Mouse (Mus musculus) bone marrow, adult 2 months (tissue): Measurements from ENCODE around the gene Stoml1. TPM values are rescaled to one million over a fixed set of nuclear protein-coding genes. Genes with fewer than 3 reads are reported as not detected.

Experiments used
- H3K27ac ChIP-seq: fragments of 200-500 bp; 2 replicates; pipeline ENCODE4 v1.5.1; 2012; ENCODE audit warnings: low read depth, mild to moderate bottlenecking, control low read depth, inconsistent platforms, low read length; ENCODE audit not compliant: control insufficient read depth, poor library complexity, insufficient read depth
- H3K4me1 ChIP-seq: fragments of 200-500 bp; 2 replicates; pipeline ENCODE4 v1.6.1; 2011; ENCODE audit warnings: low read length; ENCODE audit not compliant: control insufficient read depth, insufficient read depth
- H3K4me3 ChIP-seq: fragments of 200-500 bp; replicated peaks from 2 replicates; pipeline ENCODE3; 2011; ENCODE audit warnings: mild to moderate bottlenecking, low read depth, low read length, control low read depth; ENCODE audit not compliant: control insufficient read depth
- CTCF ChIP-seq: fragments of 200-500 bp; IDR thresholded peaks from 2 replicates; pipeline ENCODE4 v1.5.1; 2011; ENCODE audit warnings: low read length, control low read depth; ENCODE audit not compliant: control insufficient read depth, insufficient read depth
- POLR2A ChIP-seq: fragments of 200-500 bp; IDR thresholded peaks from 2 replicates; pipeline ENCODE4 v1.6.1; 2011; ENCODE audit warnings: low read depth, mild to moderate bottlenecking, control low read depth, low read length, borderline replicate concordance; ENCODE audit not compliant: control insufficient read depth
- WGBS: fragments of 180-500 bp; shearing (Covaris S2); methylation state at CpG from one replicate; pipeline ENCODE4 v1.1.7; 2018; 5-methylcytosine and 5-hydroxymethylcytosine counted together
- polyA plus RNA-seq: library from polyadenylated mRNA; stranded (reverse); fragments of >200 nt; gene quantifications from 2 replicates; pipeline ENCODE4 v1.2.4, GENCODE M21; 2011; ENCODE audit warnings: low replicate concordance; ENCODE audit not compliant: missing spikeins, insufficient read depth, insufficient read length

Stoml1 gene
- polyA plus RNA-seq, 1 experiment, result 24.5 TPM

DNA sequence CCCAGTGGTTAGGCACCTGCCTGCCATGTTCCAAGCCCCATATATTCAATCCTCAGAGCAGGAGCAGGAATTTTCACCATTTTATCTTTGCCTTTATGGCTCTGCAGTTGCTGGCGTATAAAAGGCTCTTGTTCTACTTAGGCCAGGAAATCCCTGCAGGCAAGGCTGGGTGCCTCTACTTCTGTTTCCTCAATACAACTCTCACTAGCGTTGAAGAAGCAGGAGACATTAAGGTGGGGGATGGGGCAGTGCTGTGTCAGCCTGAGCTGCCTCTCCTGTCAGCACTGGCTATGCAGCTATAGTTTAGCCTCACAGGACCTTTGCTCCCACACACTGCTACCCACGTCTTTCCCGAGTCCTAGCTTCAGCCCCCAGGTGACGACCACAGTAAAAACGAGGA is 21.2 kb upstream of the Stoml1 start:
- peaks cover 7% of the 10 kb centered on the region for H3K4me1 ChIP-seq
- 27% methylated on average over 6 of the region's 6 CpGs for WGBS

DNA sequence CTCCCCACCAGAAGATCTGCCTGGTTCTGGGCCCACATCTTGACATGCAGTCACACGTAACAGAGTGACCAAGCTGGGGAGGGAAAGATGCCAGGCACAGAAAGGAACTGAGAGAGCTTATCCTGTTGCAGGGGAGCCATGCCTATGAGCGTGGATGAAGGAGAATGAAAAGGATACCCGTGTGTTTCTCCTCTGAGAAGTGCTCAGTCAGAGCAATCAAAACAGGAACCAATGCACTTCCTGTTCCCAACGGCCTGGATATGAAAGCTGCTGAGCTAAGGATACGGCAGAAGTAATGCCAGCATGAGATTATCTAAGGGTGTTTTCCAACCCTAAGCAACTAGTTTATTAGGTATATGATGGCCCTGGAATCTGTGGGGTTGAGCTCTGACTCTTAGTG is 20.6 kb upstream of the Stoml1 start:
- Histone ChIP-seq H3K27ac (peak overlapping the region; percentile 53), H3K4me3 (no peak overlapping the region), H3K4me1 (peaks cover 7% of the 10 kb centered on the region)
- 16% methylated on average over 5 of the region's 5 CpGs for WGBS
- no peak for TF ChIP-seq CTCF
- TF ChIP-seq POLR2A, result no peak

More for the DNA sequence above, 21.2 kb upstream of the Stoml1 start:
- no peak for TF ChIP-seq POLR2A
- no peak for TF ChIP-seq CTCF
- peak overlapping the region; percentile 30 for H3K27ac ChIP-seq
- H3K4me3 ChIP-seq, result no peak overlapping the region

GRCm38 (mm10) chr9:58234502-58235015 is 18.4 kb upstream of the Stoml1 start:
- TF ChIP-seq CTCF (no peak), POLR2A (no peak; the same call in 1 of the 2 replicates)
- 94% methylated on average over 28 of the region's 28 CpGs for WGBS
- H3K27ac ChIP-seq, result no peak overlapping the region

DNA sequence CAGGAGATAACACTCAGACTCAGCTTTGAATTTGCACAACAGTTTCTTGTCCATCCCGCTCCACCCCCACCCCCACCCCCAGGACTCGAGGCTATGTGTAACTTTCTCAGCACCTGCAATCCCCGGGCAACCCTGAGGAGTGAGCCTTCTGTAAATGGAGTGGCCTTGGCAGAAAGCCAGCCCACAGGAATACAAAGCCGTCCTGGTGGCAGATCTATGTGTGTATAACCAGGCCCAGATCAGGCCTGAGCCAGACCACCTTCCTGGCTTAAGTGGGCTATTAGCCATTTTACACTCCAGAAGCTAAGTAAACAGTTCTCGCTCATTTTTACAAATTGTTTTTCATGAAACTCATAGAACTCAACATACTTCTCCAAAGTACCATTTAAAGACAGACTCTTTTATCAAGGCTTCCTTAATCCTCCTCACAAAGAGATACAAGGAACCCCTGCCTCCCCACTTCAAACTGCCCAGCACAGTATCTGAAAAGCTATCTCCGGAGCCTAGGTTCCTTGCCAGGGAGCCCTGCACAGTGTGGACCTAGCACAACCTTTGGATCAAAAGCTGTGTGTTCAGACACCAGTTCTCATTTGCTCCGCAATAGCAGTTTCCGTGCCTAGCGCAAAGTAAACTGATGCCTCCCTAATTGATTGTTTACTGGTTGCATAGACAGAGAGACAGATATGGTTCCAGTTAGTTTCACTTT is 11.0 kb upstream of the Stoml1 start:
- Histone ChIP-seq H3K4me3 (no peak overlapping the region), H3K27ac (no peak overlapping the region), H3K4me1 (peaks cover 5% of the 10 kb centered on the region)
- TF ChIP-seq CTCF, result no peak
- no peak for TF ChIP-seq POLR2A
- WGBS, result 46% methylated on average over 9 of the region's 9 CpGs

More at GRCm38 (mm10) chr9:58234502-58235015, 18.4 kb upstream of the Stoml1 start:
- no peak overlapping the region for H3K4me3 ChIP-seq
- peaks cover 7% of the 10 kb centered on the region for H3K4me1 ChIP-seq

DNA sequence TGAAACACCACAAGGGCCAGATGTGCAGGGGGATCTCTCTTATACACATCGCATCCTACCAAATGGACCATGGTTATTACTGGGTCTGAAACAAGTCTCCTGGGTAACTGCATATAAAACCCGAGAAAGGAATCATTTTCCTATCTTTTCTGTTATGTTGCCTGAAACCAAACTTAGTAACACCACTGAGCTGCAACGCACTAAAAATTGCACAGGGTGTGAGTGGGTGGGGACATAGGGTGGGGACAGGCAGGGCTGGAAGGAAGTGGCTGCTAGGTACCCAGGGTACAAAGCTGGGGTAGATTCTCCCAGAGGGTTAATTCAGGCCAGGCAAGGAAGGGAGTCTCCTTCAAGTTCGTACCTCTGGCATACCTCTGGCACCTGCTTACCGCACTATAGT is 10.3 kb upstream of the Stoml1 start:
- WGBS, result 36% methylated on average over 5 of the region's 5 CpGs
- no peak for TF ChIP-seq POLR2A
- no peak for TF ChIP-seq CTCF

GRCm38 (mm10) chr9:58243696-58244095 is 9.3 kb upstream of the Stoml1 start:
- WGBS, result 83% methylated on average over 6 of the region's 6 CpGs
- H3K27ac ChIP-seq, result no peak overlapping the region
- no peak overlapping the region for H3K4me3 ChIP-seq
- H3K4me1 ChIP-seq, result peaks cover 5% of the 10 kb centered on the region
- no peak for TF ChIP-seq POLR2A
- no peak for TF ChIP-seq CTCF

More for the DNA sequence above, 10.3 kb upstream of the Stoml1 start:
- no peak overlapping the region for H3K27ac ChIP-seq
- H3K4me1 ChIP-seq, result peaks cover 5% of the 10 kb centered on the region
- H3K4me3 ChIP-seq, result no peak overlapping the region

DNA sequence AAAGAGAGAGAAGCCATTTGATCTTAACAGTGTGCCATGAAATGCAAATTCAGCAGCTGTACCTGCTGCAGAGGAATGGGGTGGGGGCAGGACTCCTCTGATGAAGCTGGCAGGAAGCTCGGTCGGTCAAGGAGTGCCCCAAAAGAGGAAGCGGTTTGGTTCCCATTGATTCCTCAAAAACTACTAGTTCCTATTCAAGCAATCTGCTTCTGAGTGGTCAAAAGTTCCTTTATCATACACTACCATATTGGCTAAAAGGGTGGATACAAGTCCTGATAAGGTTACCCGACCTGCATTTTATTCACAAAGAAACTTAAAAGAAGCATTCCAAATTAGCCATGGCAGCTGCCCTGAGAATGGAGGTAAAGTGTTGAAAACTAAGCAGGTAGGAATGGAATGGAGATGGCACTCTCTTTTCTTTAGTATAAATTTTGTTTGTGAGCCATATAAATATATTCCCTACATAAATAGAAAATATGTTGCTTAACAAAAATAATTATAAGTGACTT is 6.8 kb upstream of the Stoml1 start:
- H3K4me1 ChIP-seq, result peaks cover 7% of the 10 kb centered on the region

GRCm38 (mm10) chr9:58247064-58247759 is 5.8 kb upstream of the Stoml1 start:
- Histone ChIP-seq H3K4me3 (peak overlapping the region; percentile 68), H3K4me1 (peaks cover 5% of the 10 kb centered on the region; the same call in 1 of the 2 replicates), H3K27ac (peak overlapping the region; percentile 38)
- TF ChIP-seq POLR2A (peak; percentile 66; the same call in 1 of the 2 replicates), CTCF (peak; percentile 87)
- WGBS, result 3% methylated on average over 25 of the region's 25 CpGs

More for the DNA sequence above, 6.8 kb upstream of the Stoml1 start:
- WGBS, result 1% methylated on average over 4 of the region's 4 CpGs
- peak overlapping the region; percentile 50 for H3K4me3 ChIP-seq
- TF ChIP-seq CTCF (no peak), POLR2A (no peak)
- peak overlapping the region; percentile 32; the same call in 1 of the 2 replicates for H3K27ac ChIP-seq
